Mouse (Mus musculus): ENCODE results near the gene Ttll7. TPM values are rescaled to one million over a fixed set of nuclear protein-coding genes. Genes with fewer than 3 reads are reported as not detected.

The Ttll7 gene
- total RNA-seq, 2 experiments from 2014 or later: 5.0 to 5.5 TPM

DNA sequence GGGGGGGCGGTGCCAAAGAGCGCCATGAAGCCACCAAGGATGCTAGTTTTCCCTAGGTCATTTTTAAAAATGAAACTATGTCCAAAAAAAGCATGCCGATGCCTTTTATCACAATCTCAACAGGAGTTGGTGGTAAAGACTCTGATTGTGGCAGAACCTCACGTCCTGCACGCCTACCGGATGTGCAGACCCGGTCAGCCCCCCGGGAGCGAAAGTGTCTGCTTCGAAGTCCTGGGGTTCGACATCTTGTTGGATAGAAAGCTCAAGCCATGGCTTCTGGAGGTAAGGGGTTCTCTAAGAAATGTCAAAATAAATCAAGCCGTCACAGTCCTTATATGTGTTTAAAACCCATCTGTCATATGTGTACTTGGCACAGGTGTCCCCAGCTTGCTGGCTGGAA, 60.9 kb downstream of the Ttll7 start:
- no peak for DNase-seq

DNA sequence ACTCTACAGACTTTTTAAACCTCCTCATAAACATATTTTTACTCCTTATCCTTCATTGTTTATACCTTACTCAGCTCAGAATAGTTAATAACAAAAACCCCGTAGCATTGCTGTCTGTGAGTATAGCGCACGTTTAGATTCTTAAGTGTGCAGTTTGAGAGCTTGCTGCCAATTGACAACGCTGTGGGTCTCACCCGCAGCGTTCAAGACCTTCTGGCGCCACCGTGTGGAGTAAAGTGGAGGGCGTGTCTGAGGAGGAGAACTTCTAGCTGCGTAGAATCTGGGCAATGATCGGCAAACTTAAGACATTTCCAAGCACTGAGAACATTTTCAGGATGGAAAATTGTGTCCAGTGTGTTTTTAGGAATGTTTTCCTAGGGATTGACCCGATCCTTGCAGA, 62.6 kb downstream of the Ttll7 start:
- peak; percentile 92 for DNase-seq

DNA sequence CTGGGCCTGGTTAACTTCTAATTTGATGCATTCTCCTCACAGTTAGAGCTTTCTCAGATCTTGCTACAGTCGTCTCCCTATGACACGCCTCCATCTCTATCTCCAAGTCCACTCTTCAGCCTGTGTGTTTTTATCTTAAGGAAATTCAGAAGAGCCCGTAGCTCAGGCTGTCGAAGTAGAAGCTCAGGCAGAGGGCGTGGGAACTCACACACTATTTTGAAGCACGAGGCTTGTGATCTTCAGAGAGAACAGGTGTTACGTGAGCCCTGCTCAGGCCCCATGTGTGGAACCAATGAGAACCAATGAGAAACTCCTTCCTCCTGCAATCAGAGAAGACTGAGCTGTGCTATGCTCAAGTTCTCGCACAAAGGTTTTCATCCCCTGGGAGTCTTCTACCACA, 65.7 kb downstream of the Ttll7 start:
- DNase-seq: no peak

DNA sequence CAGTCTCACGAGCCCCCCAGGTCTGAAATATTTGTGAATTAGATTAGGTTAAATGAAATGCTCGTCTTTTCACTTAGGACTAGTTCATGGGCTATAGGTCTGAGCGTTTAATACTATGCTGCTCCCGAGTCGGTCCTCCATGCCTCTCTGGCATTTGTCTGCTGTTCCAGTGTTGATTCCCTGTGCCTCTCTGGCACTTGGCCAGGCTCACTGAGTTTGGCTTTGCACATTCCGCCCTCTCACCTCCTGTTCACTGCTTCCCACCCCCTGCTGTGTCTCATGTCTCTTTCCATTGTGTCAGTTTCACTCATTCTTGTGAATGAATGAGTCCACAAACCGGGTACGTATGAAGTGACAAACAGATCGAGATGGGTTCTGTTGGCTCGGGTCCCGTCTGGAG, 66.2 kb downstream of the Ttll7 start:
- peak; percentile 19 for DNase-seq

DNA sequence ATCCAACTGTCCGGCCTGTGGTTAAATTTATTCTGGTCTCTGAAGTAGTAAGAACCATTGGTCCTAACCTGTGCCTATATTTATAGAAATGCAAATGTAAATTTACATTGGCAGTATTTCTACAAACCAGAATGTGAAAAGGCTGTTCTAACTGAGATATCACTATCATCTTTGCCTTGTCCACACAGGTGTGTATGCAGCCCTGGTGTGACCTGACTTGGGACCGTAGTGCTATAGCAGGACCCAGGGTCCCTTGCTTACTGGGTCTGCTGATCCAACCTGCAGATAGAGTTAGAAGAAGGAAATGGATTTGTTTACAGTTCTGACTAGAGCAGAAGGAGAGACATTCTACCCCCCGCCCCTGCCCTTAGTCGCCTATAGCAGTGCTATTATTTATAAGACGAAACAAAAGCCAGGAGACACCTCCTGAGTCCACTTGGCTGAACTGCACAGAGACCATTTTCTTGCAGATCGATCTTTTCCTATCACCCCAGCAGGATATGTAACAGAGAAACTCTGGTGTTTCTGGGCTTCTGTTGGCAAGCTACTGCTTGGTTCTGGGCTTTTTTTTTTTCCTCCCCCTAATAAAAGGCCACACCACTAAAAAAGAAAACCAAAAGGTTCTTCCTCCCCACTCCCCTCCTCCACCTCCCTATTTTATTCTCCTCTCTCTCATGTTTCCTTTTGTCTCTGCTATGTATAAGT, 75.3 kb downstream of the Ttll7 start:
- no peak for DNase-seq

DNA sequence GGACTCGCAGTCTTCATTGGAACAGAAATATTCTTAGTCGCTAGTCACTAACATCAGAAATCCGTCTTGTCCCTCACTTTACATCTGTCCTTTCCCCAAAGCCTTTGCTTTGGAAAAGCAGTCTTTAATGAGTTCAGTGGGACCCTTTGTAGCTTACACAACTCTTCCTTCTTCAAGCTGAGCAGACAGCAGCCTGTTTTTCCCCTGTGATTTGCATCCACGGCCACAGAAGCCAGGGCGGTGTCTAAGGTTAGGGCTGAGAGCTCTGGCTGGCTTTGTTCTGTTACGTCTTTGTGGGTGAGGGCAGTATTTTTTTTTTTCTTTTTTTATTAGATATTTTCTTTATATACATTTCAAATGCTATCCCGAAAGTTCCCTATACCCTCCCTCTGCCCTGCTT, 76.0 kb downstream of the Ttll7 start:
- DNase-seq: no peak

DNA sequence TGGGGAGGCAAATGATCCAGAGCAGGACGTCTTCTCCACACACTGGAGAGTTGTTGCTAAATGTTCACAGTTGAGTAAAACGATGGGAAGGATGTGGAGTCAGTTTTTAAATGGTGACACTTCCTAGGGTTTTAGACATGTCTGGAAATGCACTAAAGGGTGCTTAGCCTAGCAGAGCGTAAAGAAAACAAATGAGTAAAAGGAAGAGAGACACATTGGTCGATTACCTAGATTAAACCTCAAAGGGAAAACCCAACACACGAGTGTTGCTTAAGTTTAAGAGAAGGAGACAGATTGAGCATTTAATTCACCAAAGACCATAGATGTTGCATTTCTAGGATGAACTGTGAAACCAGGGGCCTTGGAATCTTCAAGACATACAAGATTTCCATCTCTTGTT, 76.8 kb downstream of the Ttll7 start:
- no peak for DNase-seq

DNA sequence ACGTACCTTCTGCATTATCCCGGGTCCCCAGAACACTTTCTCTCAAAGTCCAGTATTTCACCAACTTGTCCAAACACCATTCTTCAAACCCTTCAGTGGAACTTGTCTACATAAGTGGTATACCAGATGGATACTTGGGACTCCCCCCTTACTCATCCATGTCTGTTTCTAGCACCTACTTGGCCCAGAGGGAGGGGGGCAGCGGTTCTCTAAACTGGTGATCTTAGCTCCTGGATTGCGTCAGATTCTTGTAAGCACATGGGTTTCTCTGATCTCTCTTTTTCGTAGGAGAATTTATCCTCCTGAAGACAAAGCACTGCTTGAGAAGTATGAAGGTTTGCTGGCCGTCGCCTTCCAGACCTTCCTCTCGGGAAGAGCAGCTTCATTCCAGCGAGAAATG, 79.0 kb downstream of the Ttll7 start:
- DNase-seq: no peak

DNA sequence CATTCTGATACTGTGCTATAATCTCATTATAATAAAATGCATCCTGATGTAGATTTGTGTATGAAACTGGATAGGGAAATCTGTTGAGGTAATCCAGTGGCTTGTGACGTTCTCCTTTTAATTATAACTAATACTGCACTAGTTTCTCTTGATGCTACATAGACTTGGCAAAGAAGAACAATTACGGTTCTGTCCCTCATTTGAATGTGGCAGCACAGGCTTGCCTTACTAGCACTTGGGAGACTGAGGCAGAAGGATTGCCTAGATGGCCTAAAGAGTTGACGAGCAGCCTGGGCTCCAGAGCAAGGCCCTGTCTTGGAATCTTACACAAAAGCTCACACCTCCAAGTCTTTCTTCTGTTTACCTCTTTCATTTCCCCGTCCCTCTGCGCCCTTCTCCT, 80.3 kb downstream of the Ttll7 start:
- DNase-seq: no peak

DNA sequence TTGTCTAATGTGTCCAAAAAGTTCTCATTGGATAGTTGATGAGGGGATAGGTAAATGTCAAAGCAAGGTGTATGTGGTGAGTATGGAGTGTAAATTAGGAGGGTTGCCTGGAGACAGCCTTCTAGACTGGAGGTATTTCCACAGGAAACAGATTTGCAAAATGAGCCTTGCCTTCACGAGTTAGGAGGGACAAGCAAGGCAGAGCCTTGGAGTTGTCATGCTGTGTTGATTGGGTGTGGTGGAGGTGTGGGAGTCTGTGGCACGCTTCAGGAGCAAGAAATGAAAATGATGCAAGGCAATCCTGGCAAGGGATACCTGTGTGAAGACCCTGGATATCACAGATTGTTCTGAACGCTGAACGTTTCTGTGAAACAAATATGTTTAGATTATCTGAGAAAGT, 84.7 kb downstream of the Ttll7 start:
- no peak for DNase-seq

DNA sequence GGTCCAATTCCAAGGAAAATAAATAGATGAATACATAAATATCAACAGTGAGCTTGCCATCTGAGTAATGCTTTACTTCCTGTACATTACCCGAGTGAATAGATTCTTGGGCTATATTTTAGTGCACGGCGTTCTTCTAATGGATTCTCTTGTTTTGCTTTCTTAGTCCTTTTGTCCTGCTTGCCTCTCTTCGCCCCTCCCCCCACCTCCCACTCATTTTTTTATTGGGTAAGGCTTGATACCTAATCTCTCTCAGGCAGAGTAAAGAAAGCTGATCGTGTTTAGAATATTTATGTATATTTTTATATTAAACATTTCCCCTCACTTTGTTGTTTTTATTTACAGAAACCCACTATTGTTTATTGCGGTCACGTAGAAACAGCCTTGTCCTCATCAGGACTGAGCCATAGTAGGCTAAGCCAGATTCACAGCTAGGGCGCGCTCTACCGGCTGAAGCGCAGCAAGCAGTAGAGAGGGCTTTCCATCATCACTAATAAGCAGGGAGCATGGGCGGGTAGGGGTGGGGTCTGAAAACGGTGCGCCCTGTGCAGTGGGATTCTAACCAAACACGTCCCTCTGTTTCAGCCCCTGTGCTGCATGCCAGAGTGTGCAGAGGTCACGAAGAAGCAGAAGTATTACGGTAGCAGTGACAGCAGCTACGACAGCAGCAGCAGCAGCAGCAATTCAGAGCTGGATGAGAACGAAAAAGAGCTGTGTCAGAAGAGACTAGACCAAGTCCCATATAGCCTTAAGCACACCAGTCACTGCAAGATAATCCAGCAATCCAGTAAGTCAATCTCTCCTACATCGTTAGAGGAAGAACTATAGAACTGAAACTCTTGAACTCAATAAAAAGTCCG, 87.5 kb downstream of the Ttll7 start:
- DNase-seq: peak; percentile 25

DNA sequence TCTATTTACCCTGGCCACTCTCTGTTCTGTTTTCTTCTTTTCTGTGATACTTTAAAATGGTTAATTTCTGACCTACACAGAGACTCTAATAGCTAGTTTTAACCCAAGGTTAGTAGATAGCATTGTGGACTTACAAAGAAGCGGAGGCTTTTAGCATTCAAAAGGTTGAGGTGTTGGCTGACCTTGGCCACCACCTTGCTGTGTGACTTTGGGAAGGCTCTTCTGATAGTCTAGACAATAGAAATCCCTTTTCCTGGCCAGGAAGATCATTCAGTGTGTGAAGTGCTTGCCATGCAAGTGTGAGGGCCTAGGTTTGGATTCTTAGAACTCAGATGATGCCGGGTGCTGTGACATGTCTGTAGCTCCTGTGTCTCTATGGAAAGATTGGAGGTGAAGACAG, 90.9 kb downstream of the Ttll7 start:
- DNase-seq: no peak

DNA sequence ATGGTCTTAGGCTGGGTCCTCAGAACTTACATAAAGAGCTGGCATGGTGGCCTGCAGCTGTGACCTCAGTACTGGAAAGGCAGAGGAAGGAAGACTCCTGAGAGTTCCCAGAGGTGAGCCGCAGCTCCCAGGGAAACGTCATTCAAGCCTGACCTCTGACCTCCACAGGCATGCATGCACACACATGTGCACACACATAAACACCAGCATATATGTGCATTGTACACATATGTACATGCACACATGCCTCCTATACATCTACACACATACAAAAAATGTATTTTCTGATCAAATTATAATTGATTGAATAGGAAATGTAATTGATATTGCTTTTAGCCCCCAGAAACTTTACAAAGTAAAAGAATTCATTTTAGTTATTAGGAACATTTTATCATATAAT, 93.2 kb downstream of the Ttll7 start:
- no peak for DNase-seq

DNA sequence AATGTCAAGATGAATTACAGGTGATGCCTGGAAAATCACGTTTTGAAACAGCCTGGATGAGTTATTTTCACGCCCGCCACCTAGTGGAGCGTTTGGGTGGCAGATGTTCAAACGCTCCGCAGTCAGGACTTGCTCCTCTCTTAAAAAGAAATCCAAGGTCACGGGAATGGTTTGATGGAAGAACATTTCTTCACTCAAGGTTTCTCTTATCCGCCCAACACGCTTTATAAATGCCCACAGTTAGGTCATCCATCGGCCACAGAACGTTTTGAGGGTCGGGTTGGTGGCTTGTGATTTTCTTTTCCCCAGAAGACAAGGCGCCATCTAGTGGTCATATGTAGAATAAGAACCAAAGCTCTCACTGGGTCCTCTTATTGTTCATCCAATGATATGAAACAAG, 93.7 kb downstream of the Ttll7 start:
- DNase-seq: peak; percentile 73

DNA sequence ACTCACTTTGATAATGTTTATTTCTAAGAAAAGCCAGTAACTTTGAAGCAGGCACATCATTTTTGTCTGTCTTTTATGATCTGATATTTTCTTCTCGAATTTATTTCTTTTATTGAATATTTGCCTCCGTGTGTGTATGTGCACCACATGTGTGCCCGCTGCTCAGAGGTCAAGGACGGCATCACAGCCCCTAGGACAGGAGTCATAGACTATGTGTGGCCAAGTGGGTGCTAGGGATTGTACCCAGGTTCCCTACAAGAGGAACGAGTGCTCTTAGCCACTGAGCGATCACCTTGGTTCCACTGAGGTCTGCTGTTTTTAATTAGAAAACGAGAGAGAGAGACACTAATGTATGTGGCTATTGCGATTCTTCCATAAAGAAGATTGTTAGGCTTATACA, 94.5 kb downstream of the Ttll7 start:
- DNase-seq: no peak

DNA sequence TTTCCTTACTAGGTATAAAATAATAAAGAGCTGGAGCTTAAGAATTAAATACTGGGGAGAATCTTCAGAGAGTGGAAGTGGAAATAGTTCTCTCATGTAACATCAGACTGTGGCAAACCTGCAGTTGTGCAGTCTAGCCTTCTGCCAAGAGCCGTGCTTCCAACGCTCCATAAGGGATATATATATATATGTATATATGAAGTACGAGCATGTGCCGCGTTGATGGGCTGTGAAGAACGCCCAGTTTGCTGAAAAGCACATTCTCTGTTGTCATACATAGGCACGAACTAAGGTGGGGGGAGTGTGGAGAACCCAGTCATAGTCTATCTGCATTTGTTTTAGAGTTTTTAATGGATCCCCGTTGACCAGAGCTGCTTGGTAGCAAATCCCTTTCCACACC, 104.6 kb downstream of the Ttll7 start:
- no peak for DNase-seq

DNA sequence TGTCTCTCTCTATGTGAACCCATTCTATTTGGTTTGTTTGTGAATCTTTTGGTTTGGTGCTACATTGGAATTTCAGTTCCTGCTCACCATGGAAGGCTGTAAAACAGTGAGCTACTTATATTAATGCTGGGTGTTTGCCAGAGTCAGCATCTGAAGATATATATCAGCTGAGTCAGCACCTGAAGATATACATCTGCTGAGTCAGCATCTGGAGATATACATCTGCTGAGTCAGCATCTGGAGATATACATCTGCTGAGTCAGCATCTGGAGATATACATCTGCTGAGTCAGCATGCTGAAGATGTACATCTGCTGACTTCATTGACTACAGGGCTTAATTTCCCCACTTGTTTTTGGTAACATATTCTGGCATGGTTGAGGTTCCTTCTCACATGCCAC, 110.7 kb downstream of the Ttll7 start:
- no peak for DNase-seq

DNA sequence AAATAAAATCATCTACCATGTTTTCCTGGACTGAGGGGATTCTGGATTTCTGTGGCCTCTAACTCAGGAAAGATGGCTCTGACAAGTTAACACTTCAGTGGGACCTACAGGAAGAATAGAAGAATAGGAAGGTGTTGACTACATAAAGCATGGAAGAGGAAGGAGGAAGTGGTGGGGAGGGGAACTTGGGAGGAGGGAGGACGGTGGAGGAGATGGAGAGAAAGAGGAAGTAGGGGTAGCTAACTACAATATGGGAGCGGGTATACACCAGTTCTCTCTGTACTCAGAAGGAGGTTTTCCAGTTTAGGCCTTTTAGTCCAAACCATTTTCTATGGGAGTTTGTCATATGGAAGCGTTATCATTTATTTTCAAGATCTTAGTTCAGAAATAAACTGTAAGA, 112.2 kb downstream of the Ttll7 start:
- no peak for DNase-seq

DNA sequence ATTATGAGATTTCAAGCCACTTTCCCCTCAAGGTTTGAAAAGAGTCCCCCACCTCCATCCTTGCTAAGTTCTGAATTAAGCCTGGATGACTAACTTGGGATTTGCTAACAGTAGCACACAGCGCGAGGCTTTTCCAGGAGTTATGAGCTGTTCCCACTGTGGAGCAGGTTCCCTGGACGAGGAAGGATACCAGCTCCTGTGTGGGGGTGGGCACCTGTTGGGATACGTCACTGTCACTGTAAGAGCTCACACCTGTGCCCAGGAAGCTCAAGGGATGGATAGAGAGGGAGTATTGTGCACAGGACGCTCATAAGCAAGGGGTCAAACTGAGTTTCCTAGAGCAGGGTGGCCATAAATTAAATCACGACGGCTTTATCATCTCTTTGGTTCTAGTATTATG, 115.1 kb downstream of the Ttll7 start:
- no peak for DNase-seq

DNA sequence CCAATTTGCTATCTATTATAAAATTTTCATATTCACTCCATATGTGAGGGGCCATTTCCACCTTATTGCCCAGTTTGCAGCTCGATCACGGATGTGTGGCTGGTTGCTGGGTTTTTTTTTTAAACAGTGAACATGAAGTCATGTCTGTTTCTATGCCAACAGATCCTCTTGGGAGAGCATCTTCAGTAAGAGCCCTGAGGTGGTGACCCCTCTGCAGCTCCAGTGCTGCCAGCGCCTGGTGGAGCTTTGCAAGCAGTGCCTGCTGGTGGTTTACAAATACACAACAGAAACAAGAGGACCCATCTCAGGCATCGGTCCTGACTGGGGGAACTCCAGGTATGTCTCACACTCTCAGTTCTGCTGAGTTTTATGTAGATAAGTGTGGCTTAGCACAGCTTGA, 115.7 kb downstream of the Ttll7 start:
- no peak for DNase-seq

DNA sequence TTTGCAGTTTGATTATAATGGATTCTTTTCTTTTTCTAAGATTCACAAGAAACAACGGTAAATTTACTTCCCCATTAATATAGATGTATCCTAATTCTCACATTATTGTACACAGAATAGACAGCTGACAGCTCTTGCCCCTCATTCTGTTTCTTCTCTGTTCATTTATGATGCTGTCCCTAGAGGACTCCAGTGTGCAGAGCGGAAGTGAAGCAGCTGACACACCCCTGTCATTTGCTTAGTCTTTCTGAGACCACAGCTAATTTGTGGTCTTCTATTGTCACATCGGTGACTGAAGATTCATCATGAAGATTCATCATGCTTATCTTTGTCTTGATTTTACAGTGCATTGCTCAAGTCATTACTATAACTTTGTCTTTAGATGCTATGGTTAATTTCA, 126.1 kb downstream of the Ttll7 start:
- DNase-seq: no peak

DNA sequence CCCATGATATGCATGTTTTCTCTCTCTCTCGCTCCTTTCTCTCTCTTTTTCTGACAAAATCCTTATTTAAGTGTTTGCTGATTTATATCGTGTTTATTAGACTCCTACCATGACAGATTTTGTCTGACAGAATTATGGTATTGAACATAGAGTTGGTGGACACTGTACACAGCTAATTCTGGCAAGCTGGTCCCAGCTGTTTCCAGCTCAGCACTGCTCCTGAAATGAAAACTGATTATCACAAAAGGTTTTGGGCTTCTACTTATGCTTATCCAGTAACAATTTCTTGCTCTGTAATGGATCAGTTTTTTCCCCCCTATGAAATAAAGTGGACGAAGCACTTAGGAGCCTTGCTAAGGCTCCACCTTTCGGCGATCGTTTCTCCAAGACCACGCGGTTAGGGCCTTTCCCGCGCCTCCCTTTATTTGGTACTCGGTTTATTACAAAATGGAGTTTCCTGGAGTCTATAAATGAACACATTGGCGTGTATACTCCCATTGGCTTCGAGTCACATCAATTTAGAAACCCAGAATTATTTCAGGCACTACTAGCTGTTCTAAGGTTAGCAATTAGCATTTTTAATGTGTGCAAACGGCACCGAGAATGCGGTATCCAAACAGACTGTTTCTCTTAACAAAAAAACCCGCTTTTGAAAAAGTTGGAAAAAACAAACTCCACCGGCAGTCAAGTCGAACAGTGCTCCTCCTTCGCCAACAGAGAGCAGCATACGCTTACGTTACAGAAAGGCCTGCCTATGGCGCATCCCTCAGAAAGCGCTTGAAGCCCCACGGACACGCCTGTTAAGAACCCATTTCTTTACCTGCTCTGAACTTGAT, 141.9 kb downstream of the Ttll7 start:
- DNase-seq: peak; percentile 43
